Mouse (Mus musculus): ENCODE results near the gene Dph1.

Gene Dph1

GRCm38 (mm10) chr11:75190905-75191441 lies at the start of gene Dph1:
TSS of gene Dph1 (minus strand) at chr11:75191241.
- DNase-seq: no peak

GRCm38 (mm10) chr11:75240158-75240934 lies 49.3 kb upstream of the Dph1 start:
- no peak for DNase-seq

- peak; percentile 55 to 71 for DNase-seq
Measured at GRCm38 (mm10) chr11:75234745-75235144, 43.7 kb upstream of the Dph1 start.

DNA sequence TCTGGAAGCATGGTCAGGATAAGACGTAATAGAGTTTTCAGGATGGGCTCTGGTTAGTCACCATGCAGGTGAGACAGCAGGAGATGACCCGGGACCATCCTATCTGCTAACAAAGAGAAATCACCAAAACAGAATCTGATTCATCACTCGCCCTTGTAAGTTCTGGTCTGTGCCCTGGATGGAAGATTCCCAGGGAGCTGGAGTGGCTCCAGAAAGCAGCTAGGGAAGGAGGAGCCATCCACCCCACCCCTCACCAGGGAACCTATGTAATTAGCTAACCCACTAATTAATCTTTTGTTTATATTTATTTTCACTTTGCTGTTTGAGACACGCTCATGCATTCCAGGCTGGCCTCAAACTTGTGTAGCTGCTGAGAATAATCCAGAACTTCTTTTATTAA lies 41.4 kb upstream of the Dph1 start:
- no peak for DNase-seq

DNA sequence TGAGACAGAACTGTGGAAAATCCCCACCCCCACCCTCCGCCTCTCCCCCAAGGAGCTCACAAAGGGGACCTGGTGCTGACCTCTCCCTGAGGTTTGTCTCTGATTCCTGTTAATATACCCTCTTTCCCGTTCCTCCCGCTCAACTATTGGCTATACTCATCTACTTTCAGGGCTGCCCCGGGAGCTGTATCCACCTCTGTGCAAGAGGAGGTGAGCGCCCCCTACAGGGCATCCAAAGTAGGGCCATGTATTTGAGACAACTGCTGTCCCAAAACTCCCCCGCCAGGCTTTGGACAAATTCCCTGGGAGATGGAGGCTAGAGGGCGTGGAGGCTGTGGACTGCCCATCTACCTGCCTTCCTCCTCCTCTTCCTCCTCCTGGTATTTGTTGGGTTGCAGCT lies 40.7 kb upstream of the Dph1 start:
- peak; percentile 80 to 86 for DNase-seq

DNA sequence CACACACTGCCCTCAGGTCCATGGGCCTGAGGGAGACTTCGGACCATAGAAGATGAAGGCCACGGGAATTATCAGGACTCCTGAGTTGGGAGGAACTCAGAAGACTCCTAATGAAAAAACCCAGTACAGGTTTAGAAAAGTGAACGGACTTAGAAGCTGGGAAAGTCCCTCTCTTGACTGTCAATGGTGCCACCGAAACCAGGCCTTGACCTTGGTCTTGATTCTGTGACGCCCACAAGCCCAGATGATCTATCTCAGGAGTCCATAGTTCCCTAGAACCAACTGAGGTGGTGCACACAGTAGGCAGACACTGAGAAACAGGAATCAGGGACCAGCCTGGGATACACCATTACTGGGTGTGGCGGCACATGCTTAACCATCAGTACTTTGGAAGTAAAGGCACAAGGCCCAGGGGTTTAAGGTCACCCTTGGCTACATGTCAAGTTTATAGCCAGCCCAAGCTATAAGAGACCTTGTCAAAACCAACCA lies 39.3 kb upstream of the Dph1 start:
- DNase-seq: no peak

DNA sequence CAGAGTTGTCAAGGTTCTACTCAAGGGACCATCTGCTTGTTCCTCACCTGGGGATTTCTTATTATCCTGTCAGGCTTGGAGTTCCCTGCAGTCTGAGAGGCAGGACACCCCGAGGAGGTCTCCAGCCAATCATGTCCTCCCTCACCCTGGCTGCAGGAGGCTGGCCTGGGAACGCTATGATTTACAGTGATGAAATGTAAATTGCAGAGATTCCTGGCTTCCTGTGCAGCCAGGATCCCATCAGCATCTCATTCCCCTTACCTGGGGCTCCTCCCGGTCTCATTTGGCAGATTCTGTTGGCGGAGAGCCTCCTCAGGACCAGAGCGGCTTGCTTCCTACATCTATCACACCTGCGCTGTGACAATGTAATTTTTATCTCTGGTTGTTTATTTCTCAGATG lies 38.2 kb upstream of the Dph1 start:
- DNase-seq: no peak

DNA sequence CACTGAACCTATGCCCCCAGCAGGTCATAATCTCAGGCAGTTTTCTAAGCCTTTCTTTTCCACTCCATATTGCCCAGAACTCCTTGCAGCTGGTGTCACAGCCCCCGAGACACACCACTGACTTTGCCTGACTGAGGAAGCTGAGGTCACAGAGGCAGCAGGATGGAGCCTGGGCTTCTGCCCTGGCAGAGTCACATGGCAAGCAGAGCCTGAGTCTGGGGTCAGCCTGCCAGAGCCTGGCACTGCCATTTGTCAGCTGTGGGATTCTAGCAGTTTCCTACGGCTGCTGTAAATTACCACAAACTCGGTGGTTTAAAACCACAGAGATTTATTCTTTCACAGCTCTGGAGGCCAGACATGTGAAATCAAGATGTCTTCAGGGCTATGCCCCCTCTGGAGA lies 36.6 kb upstream of the Dph1 start:
- no peak for DNase-seq

DNA sequence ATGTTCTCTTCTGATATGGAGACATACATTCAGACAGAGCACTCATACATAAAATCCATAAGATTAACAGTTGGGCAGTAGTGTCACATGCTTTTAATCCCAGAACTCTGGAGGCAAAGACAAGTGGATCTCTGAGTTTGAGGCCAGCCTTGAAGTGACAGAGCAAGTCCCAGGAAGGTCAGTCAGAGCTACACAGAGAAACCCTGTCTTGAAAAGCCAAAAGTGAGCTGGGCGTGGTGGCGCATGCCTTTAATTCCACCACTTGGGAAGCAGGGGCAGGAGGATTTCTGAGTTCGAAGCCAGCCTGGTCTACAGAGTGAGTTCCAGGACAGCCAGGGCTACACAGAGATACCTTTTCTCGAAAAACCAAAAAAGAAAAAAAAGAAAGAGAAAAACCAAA lies 33.8 kb upstream of the Dph1 start:
- no peak for DNase-seq

- DNase-seq: no peak
Measured at GRCm38 (mm10) chr11:75224062-75224461, 33.0 kb upstream of the Dph1 start.

DNA sequence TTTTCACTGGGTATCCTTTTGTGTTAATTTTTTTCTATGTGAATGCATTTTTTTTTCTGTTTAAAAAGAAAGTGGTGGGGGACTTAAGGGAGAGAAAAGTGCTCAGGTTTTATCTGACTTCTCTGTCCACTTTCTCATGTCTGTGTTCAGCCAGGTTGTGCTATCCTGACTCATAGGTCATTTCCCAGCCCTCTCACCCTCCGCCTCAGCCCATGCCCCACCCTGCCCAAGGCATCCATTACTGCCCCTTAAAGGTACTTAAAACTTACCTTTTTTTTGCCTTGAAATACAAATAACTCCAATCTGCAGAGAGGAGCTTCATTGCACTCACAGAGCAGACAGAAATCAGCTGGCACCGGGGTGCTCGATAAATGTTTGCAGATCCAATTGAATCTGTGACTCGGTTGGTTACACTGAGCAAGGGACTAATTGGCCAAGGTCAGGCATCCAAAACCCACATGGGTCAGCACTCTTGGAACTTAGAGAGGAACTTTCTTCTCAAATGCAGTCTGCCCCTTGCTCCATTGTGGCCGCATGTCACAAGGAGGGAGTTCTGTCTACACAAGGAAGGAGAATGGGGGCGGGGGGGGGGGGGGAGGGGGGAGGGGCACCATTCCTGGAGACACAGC lies 29.6 kb upstream of the Dph1 start:
- DNase-seq: no peak

DNA sequence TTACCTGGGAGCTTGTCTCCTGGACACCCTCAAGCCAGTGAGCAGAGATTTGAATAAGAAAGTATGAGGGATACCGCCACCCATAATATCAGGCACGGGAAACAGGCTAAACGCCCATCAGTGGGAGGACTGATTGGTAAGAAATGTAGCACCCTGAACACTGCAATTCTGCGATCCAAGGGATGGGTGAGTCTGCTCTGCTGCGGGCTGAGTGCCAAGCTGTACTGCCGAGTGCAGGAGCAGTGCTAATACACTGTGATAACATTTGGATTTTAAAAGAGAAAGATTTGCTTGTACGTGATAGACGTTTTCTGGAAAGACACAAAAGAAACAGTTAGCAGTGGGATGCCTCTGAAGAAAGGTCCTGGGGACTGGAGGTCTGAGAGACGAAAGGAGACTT lies 29.1 kb upstream of the Dph1 start:
- peak; percentile 60 to 71 for DNase-seq

GRCm38 (mm10) chr11:75214081-75214950 lies 23.3 kb upstream of the Dph1 start:
- DNase-seq: peak; percentile 29 to 42

DNA sequence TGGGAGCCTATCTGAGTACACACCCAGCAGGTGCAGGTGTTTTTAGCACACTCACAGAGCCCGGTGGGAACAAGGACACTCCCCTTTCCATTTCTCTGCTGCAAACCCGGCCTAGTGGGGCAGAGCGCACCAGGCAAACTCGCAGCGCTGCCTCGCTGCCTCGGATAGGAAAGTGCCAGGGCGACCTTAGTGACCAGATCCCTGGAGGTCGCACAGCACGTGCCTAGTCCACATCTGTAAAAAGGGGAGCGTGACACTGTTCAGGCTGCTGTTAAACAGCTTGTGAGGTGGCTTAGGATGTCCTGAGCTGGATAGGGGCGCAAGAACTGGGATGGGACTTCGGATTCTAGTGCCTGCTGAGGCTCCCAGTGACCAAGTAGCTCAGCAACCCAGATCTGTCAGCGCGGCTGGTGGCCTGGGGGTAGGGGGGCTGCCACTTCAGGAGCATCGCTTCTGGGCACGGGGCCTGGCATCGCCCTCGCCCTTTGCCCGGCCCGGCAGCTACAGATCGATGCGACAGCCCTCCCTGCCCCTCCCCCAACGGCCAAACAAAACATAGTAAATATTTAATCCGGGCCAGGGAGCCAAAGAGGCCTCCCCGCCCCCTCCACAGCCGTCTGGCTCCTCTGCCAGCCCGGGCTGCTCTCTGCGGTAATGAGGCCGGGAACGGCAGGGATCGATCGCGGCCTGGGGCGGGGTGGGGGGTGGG lies 22.5 kb upstream of the Dph1 start:
- peak; percentile 89 to 94 for DNase-seq

DNA sequence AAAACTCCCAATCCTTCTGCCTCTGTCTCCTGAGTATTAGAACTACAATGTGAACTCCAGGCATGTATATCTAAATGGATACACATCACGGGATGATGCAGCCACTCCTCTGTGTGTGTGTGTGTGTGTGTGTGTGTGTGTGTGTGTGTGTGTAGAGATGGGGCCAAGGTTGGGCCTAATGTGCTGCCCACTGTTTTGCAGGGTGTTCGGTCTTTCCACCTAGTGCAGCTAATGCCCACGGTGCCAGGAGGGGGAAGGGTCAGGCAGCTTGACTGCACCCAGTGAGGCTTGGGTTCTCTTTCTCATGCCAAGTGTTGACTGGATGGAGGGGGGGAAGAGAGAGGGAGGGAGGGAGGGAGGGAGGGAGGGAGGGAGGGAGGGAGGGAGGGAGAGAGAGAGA lies 21.8 kb upstream of the Dph1 start:
- DNase-seq: peak; percentile 43 to 62

DNA sequence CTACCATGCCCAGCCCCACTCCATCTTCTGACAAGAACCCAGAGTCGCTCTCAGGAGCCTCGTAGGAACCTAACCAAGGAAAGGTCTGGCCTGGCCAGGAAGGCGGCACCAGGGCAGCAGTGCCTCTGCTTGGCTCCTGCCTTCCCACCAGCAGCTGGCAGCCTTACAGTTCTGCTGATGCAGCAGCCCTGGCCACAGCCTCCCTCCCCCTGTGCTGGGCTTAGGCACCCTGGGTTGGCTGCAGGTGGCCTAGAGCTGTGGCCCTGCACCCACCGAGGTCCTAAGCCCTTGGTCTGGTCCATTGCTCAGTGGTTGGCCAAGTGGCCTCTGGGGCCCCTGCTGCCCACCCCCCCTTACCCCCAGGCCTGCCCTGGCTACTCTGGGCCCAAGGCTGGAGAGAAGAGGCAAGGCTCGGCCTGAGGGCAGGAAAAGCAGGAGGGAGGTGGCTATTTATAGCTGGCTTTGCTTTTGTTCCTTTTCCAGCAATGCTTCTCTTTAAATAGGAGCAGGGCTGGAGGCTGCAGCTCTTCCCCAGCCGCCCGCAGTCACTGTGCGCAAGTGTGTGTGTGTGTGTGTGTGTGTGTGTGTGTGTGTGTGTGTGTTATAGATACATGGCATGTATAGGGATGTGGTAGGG lies 21.1 kb upstream of the Dph1 start:
- peak; percentile 47 to 68 for DNase-seq

DNA sequence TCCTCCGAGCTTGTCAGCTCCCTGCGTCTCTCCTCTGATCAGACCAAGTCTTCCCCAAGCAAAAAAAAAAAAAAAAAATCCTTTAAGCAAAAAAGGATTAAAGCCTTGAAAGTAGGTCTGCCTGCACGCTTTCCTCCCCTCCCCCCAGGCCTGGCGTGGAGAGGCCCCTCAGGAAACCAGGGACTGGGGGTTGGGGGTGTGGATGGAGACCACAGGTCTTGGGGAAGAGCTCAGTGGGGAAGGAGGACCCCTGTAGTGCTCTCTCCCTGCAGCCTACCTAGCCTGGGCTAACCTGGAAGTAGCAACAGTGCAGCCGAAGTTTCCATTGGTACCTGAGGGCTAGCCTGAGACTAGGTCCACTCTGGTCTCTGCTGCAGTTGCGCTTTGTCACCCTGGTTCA lies 19.7 kb upstream of the Dph1 start:
- no peak for DNase-seq

GRCm38 (mm10) chr11:75210093-75210492 lies 19.1 kb upstream of the Dph1 start:
- no peak for DNase-seq

DNA sequence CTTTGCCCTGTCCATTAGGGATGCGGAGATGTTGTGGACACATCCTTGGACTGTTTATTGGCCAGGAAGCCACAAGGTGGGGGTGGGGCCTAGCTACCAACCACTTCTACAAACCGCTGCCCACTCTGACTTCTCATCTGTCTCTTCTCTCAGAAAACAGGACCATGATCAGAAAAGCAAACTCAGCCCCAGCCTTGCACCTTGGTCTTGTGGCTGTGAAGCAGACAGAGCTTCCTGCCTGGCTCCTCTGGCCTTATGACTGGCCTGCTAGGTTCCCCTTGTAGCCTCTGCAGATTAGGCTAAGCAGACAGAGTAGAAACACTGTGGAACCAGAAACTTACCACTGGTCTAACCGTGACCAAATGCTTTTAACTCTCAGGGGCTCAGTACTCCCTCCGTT lies 18.3 kb upstream of the Dph1 start:
- DNase-seq: no peak

GRCm38 (mm10) chr11:75206347-75206746 lies 15.3 kb upstream of the Dph1 start:
- no peak for DNase-seq

DNA sequence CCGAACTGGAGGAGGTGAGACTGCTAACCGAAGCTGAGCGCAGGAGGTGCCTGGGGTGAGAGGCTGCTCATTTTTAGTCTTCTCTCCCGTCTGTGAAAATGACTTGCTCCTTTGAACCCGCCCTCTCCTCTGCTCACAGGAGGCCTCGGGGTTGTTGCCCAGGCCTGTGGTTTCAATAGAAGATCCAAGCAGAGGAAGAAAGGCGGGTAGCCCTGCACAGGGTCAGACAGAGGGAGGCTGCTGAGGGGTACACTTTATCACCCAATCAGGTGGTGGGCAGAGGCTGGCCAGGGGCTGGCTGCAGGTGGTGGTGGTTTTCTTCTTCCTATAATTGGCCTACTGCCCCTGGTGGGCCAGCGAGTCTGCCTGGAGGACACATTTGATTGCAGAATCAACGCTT lies 13.4 kb upstream of the Dph1 start:
- no peak for DNase-seq

GRCm38 (mm10) chr11:75203926-75204325 lies 12.9 kb upstream of the Dph1 start:
- DNase-seq: no peak

Measured in kidney, postnatal 4 days (tissue).